Mouse (Mus musculus) Muller cell, postnatal 12 days (primary cell): ENCODE measurements at regions not wholly inside any gene's neighbourhood (a gene's known extent, or its start where the extent isn't known, plus 50 kb on each side); places are given as distances from the start of the nearest gene placed in this dataset.

ENCODE experiments used
- DNase-seq: peaks from one replicate; pipeline ENCODE4 v3.0.0-alpha.2; 2015; ENCODE audit errors: inconsistent ontology term

DNA sequence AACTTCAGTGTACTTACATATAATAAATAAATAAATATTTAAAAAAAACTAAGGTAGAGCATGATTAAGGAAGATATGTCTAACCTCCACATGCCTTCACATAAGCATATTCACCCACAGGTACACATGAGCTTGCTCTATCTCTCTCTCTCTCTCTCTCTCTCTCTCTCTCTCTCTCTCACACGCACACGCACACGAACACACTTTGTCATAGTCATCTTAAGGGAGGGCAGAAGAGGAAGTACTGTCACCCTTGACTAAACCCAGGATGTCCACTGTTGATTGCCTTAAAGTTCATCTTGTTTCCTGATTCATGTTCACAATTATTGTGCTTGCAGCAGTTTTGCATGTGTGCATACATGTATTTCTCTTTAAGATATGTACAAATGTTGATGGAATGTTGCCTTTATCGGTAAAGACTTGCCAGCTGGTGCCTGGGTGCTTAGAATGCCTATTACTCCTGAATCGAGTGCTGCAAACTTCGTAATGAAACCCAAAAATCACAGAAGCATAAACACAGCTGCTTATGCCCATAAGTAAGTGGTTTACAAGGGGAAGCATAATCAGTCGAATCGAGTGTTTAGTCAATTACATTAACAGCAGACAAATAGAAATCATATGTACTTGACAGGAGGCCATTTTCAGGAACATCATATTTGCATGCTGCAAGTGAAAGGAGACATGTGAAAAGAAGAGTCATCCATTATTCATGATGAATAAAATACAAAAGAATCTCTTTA lies 84.3 kb downstream of the Tmem168 start:
- no peak for DNase-seq

DNA sequence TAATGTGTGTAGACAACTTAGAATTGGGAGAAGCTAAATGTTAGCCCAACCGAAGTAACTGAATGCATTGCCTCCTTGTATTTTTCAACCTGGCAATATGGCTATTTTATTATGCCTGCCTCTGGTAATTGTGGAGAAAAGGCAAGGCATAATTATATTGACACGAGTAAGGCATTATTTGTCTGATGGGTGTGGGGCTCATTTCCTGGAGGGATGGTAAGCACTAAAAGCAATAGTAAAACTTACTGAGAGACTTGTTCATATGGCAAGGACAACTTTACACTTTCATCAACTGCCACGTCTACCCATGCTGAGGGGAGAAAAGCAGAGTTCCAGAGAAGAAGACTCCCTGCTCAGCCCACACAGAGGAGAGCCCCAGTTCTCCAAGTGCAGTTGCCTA lies 93.8 kb downstream of the Tmem168 start:
- DNase-seq = no peak

DNA sequence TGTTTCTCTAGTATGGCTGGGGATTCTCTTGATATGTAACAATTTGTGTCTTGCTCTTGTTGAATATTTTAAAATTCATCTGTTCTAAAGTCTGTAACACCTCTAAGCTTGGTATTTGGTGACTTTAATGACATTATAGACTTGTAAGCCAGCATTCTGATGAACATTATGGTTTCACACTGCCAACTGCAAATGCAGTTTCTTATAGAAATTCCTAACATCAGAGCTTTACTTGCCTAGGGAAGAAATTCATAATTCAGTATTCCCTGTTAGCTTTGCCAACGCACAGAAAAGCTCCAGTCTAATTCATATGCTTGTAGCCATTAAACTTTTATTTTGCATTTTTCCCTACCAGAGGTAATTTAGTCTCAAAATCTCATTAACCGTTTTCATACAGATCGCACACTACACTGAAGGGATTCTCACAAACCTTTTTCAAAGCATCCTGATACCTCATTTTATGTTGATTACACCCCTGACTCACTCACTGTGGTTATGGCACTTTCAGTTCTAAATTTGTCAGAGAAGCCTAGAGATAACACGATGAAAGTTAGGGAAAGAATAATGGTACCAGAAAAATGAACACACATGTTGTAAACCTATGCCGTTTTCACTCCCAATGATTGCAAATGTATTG lies 131.3 kb downstream of the Tmem168 start:
- DNase-seq = no peak

DNA sequence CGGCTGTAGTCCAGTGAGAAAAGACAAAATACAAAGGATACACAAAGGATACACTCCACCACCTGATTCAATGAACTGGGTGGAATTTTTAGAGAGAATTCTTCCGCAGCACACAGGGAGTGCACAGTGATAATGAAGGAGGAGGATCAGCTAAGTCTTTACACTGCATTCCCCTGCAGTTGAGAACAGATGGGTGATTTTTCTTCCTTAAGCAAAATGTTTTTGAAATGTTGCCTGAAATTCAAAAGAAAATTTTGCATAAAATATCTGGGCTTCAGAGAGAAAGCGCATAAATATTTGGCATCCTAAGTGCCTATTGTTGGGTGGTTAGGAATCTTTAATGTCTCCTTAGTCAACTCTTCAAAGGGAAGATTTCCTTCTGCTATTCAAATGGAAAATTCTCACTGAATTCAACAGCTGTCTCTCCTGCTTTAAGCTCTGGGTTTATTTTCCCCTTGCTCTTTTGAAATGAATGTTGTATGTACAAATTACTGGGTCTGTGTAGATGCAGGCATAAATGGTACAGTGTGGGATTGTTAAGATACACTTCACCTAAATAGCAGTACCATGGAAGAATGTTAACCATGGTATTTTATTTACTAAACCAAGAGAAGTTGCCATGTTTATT lies 158.6 kb downstream of the Tmem168 start:
- DNase-seq = no peak

DNA sequence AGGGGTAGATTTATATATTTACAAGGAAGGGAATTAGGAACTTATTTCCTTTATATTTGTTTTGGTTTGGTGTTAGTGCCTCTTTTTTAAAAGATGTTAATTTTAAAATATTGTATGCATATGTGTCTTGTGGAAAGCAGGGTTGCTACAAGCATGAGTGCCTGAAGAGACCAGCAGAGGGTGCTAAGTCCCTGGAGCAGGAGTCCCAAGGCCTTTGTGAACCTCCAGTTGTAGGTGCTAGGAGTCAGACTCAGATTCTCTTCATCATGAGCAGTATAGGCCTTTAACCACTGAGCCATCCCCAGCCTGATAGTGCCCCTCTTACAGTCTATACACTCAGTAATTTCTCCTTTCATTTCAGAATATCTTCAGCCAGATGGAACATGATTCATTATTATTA lies 189.0 kb upstream of the Vwde start:
- DNase-seq = no peak

DNA sequence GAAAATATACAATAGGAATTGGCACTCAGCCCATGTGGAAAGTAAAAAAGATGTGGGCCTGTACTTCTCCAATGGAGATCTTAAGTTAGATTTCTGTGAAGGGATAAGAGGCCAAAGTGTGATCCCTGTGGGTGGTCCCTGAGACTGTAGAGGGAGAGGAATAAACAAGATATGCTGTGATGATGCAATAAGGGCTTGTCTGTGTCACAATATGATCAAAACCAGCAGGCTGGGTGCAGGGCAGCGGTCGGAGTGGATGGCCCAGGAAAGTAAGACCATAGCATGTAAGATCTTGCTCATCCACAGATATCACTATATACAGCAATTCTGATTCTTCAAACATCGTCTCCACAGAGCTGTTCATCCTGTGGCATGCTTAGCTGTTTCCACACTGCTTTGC lies 188.3 kb upstream of the Vwde start:
- DNase-seq = no peak

DNA sequence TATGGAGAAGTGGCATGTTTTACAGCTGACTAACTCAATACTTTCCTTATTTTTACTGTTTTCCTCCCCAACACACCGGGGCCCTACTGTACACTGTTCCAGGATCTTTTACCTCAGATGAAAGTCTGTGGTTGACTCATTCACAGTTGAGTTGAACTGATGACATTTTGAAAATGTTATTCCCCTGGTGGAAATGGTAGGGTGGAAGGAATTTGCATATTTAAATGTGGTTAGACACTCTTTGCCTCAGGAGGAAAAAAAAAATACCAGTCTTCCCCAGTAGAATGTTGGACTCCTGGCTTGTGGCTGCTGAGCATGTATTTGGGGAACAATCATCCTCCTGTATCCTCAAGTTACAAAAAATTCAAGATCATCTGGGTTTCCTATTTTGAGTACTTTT lies 159.7 kb upstream of the Vwde start:
- DNase-seq = peak; percentile 86

DNA sequence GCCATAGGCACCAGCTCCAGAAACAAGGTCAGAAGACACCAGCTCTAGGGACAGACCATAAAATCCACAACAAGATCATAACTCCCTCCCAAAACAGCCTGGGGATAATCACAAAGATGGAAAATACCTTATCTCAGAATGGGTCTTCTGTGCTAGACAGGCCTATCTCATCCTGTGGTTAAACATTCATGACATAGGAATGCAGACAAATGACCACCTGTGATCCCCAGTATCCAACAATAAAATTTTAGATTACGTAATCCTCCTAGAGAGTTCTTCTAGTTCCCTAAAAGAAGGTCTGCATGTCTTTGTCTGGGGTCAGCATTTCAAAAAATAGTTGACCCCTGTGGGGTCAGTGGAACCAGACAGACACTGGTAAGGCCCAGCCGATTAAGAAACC lies 158.4 kb upstream of the Vwde start:
- peak; percentile 83 for DNase-seq

DNA sequence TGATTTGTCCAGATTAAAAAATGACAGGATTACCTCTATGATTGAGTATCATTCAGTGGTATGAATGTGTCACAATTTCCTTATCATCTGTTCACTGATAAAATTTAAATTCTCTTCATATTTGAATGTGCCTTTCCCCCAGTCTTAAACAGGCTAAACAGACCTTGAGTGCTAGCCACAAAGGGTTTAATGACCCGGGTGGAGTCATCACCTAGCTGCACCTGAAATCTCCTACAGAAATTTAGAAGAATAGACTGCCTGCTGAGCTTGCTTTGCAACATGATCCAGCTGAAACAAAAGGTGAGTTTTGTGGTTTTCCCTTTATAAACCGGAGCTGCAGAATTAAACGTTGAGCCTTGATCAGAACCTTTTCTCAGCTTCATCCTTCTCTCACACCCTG lies 156.1 kb upstream of the Vwde start:
- no peak for DNase-seq

DNA sequence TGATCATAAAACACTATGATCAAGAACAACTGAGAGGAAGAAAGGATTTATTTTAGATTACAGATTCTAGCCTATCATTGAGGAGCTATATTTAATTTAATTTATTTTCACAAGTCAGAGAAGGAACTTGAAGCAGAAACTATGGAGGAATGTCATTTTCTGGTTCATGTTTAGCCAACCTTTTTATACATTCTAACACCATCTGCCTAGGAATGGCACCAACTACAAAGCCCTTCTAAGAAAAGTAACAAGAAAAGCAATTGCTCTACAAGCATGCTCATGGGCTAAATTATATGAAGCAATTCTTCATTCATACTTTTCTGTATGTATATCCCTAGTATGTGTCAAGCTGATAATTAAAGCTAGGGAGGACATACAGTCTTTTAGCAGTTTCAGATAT lies 155.0 kb upstream of the Vwde start:
- no peak for DNase-seq

DNA sequence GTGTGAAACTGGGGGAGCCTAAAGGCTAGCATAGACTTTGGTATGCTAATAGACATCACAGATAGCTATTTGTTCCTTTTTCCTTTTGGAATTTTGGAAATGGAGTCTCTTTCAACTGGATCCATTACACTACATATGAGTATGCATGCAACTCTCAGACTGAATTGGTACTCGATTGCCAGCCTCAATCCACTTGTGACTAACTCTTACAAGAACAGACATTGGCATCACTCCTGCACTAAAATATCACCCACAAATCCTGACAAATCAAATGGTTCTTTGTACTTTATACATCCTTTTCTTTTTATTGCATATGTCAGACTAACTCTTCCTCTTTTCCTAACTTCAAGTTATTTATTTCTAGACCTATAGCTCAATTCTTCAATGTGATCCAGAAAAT lies 149.1 kb upstream of the Vwde start:
- no peak for DNase-seq

DNA sequence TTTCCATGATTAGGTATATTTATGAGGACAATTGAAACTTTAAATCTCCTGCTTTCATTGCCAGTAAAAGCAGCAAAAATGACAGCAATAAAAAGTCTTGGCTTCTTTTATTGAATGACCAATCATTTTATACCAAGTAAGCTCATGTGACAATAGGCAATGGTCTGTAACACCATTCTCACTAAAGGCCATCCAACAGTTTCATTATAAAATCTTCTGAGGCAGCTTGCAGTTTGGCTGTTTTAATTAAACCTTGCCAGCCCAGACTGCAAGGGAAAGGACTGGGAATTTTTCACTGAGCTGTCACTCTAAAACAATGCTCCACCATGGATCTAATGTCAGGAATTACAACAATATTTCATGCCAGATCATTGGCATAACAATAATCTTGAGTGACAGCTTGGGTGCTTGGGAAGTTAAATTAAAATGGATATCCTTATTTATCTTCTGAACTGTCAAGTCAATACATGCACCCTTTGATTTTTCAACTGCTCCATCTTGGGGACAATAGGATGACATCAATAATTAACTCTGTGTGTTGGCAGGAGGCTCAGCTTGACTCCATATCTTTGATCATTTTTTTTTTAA lies 145.0 kb upstream of the Vwde start:
- peak; percentile 51 for DNase-seq
